Mouse (Mus musculus) embryonic fibroblast, embryonic 13.5 days (primary cell): ENCODE measurements around the gene Heg1.

Experiments used
- CTCF ChIP-seq: IDR thresholded peaks from 2 replicates; pipeline ENCODE4 v1.5.1; 2011; ENCODE audit warnings: mild to moderate bottlenecking, control low read depth, low read length, moderate library complexity, borderline replicate concordance; ENCODE audit not compliant: insufficient read depth
- POLR2A ChIP-seq: IDR thresholded peaks from 2 replicates; pipeline ENCODE4 v1.6.1; 2011; ENCODE audit warnings: low read depth, mild to moderate bottlenecking, control low read depth, low read length, moderate library complexity

- no peak for TF ChIP-seq POLR2A
- TF ChIP-seq CTCF = no peak
Observed at GRCm38 (mm10) chr16:33677313-33677690, 6.9 kb upstream of the Heg1 start.
